Mouse (Mus musculus) hindbrain, postnatal 0 days (tissue): ENCODE results near the gene Pnmal1. TPM values are rescaled to one million over a fixed set of nuclear protein-coding genes. Genes with fewer than 3 reads are reported as not detected.

Source experiments
- ATAC-seq: fragments of 200-750 bp; cut with Nextera tagmentation; 2 replicates; pipeline ENCODE4 v1.8.0; 2017; ENCODE audit warnings: mild to moderate bottlenecking, moderate TSS enrichment, moderate library complexity
- DNase-seq: peaks from one replicate; pipeline ENCODE4 v3.0.0-alpha.2; 2015; ENCODE audit warnings: low spot score
- H3K27ac ChIP-seq: fragments of 300-500 bp; sonication (generic); 2 replicates; pipeline ENCODE4 v1.5.1; 2014; ENCODE audit warnings: mild to moderate bottlenecking
- H3K27me3 ChIP-seq: fragments of 300-500 bp; sonication (generic); 2 replicates; pipeline ENCODE4 v1.6.1; 2014; ENCODE audit warnings: low read length, mixed read lengths; ENCODE audit not compliant: insufficient read depth
- H3K36me3 ChIP-seq: fragments of 300-500 bp; sonication (generic); 2 replicates; pipeline ENCODE4 v1.6.1; 2014; ENCODE audit warnings: low read length, mixed read lengths; ENCODE audit not compliant: insufficient read depth
- H3K4me1 ChIP-seq: fragments of 300-500 bp; sonication (generic); 2 replicates; pipeline ENCODE4 v1.6.1; 2014; ENCODE audit warnings: antibody characterized with exemption, low read length, mixed read lengths; ENCODE audit not compliant: insufficient read depth
- H3K4me2 ChIP-seq: fragments of 300-500 bp; sonication (generic); 2 replicates; pipeline ENCODE4 v1.6.1; 2014; ENCODE audit warnings: low read depth, mild to moderate bottlenecking, low read length, moderate library complexity, mixed read lengths
- H3K4me3 ChIP-seq: fragments of 300-500 bp; sonication (generic); 2 replicates; pipeline ENCODE4 v1.5.1; 2014; ENCODE audit warnings: low read length
- H3K9ac ChIP-seq: fragments of 300-500 bp; sonication (generic); replicated peaks from 2 replicates; pipeline ENCODE4 v1.6.1; 2014; ENCODE audit warnings: mild to moderate bottlenecking, low read length, moderate library complexity, mixed read lengths
- H3K9me3 ChIP-seq: fragments of 300-500 bp; sonication (generic); 2 replicates; pipeline ENCODE4 v1.6.1; 2016; ENCODE audit warnings: low read length, mixed read lengths
- CTCF ChIP-seq: IDR thresholded peaks from 2 replicates; pipeline ENCODE4 v1.5.1; 2016; ENCODE audit warnings: antibody characterized with exemption, control low read depth, low read depth
- WGBS: fragments of 180-500 bp; shearing (Covaris S2); extraction: QIAGEN DNeasy Blood & Tissue Kit; methylation state at CpG from one replicate; pipeline ENCODE4 v1.1.7; 2014; 5-methylcytosine and 5-hydroxymethylcytosine counted together
- polyA plus RNA-seq: library from polyadenylated mRNA; unstranded; fragments of >200 nt; fragmentation: Nextera tagmentation; extraction: Ambion mirVana; gene quantifications from 2 replicates; pipeline ENCODE4 v1.2.1, GENCODE M21; 2015
- total RNA-seq: library from RNA; depleted of rRNA; stranded (reverse); fragments of >200 nt; gene quantifications from 2 replicates; pipeline ENCODE4 v1.2.3, GENCODE M21; 2014; rRNA removed

The Pnmal1 gene
- 22.7 and 24.3 TPM in 2 replicates for total RNA-seq
- 40.9 and 41.2 TPM in 2 replicates for polyA plus RNA-seq

GRCm38 (mm10) chr7:16959539-16960187, at the start of gene Pnmal1:
Pnmal1 (plus strand) TSS chr7:16959679.
- H3K27me3 ChIP-seq: no peaks in the 10 kb centered on the region
- peak within 1 kb of the TSS; percentile 64 for H3K4me2 ChIP-seq
- peak within 1 kb of the TSS; percentile 37 for H3K4me3 ChIP-seq
- no peak for TF ChIP-seq CTCF
- H3K36me3 ChIP-seq: no peaks in the 10 kb centered on the region
- peak within 1 kb of the TSS; percentile 91 for H3K27ac ChIP-seq
- peaks cover 22% of the 10 kb centered on the region for H3K4me1 ChIP-seq
- no peaks in the 10 kb centered on the region for H3K9me3 ChIP-seq
- DNase-seq (peak; percentile 98), ATAC-seq (peak; percentile 93)
- peak within 1 kb of the TSS; percentile 43 for H3K9ac ChIP-seq
- 4% methylated on average over 17 of the region's 17 CpGs for WGBS

GRCm38 (mm10) chr7:16909909-16910308, 49.6 kb upstream of the Pnmal1 start:
- DNase-seq: no peak
- Histone ChIP-seq H3K4me3 (no peak overlapping the region), H3K27me3 (no peaks in the 10 kb centered on the region), H3K9ac (no peak overlapping the region), H3K36me3 (peaks cover 6% of the 10 kb centered on the region), H3K4me2 (no peak overlapping the region), H3K4me1 (no peaks in the 10 kb centered on the region), H3K27ac (no peak overlapping the region), H3K9me3 (no peaks in the 10 kb centered on the region)
- TF ChIP-seq CTCF: no peak
- no peak for ATAC-seq
- 44% methylated on average over 10 of the region's 10 CpGs for WGBS

GRCm38 (mm10) chr7:16911904-16912303, 47.6 kb upstream of the Pnmal1 start:
- Histone ChIP-seq H3K4me3 (no peak overlapping the region), H3K4me1 (no peaks in the 10 kb centered on the region), H3K27ac (no peak overlapping the region), H3K9ac (no peak overlapping the region), H3K9me3 (no peaks in the 10 kb centered on the region), H3K4me2 (no peak overlapping the region), H3K27me3 (no peaks in the 10 kb centered on the region), H3K36me3 (peaks cover 25% of the 10 kb centered on the region)
- 97% methylated on average over 3 of the region's 3 CpGs for WGBS
- ATAC-seq (no peak), DNase-seq (no peak)
- TF ChIP-seq CTCF: no peak

- DNase-seq (no peak), ATAC-seq (no peak)
- Histone ChIP-seq H3K36me3 (peaks cover 29% of the 10 kb centered on the region), H3K27ac (no peak overlapping the region), H3K4me1 (no peaks in the 10 kb centered on the region), H3K27me3 (no peaks in the 10 kb centered on the region), H3K9me3 (no peaks in the 10 kb centered on the region), H3K4me2 (no peak overlapping the region), H3K9ac (no peak overlapping the region), H3K4me3 (no peak overlapping the region)
- WGBS: 59% methylated on average over 6 of the region's 6 CpGs
- no peak for TF ChIP-seq CTCF
Measured at GRCm38 (mm10) chr7:16912360-16912759, 47.1 kb upstream of the Pnmal1 start.

GRCm38 (mm10) chr7:16913806-16914452, 45.5 kb upstream of the Pnmal1 start:
- TF ChIP-seq CTCF: peak; percentile 93
- peak; percentile 65 for ATAC-seq
- Histone ChIP-seq H3K9ac (no peak overlapping the region), H3K27ac (no peak overlapping the region; the same call in 1 of the 2 replicates), H3K36me3 (peaks cover 38% of the 10 kb centered on the region), H3K27me3 (no peaks in the 10 kb centered on the region), H3K4me1 (peaks cover 4% of the 10 kb centered on the region; the same call in 1 of the 2 replicates), H3K9me3 (no peaks in the 10 kb centered on the region), H3K4me2 (no peak overlapping the region), H3K4me3 (no peak overlapping the region)
- 31% methylated on average over 10 of the region's 10 CpGs for WGBS
- peak; percentile 87 for DNase-seq

DNA sequence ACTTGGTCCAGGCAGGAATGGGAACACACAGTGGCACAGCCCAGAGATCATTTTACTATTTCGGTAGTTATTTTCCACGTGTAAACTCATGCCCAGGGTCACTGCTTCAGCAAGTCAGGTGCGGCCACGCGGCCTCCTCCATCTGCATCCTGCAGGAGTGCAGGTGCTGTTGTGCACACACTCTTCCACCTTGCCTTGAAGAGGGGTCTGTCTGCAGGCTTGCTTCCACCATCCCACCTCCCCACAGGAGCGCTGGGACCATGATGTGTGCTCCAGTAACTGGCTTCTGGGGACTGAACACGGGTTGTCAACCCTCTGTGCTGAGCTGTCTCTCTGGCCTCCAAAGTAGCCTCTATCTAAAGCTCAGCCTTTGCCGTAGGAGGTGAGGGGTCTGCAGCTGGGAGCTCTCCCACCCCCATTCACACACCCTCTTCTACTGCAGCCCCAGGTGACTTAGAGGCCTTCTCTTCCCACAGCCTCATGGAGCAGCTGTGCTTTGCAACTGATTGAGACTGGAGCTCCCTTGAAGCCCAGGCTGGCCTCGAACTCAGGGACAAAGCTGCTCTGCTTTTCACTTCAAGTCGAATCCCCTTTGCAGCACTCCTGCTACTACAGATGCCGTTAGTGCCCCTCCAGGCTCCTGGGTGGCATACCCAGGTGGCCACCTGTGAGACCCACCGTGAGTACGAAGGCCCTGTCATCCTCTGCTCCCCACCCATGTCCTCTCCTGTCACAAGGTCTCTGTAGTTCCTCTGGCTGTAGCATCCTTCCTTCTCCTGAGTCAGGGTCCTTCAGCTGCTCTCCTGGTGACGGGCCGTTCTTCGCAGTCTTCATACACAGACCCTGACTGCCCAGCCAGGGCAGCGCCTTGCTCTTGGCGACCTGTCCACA, 44.8 kb upstream of the Pnmal1 start:
- Histone ChIP-seq H3K4me2 (no peak overlapping the region), H3K9ac (no peak overlapping the region), H3K9me3 (no peaks in the 10 kb centered on the region), H3K27me3 (no peaks in the 10 kb centered on the region), H3K36me3 (peaks cover 41% of the 10 kb centered on the region), H3K4me1 (peaks cover 9% of the 10 kb centered on the region; the same call in 1 of the 2 replicates), H3K4me3 (no peak overlapping the region), H3K27ac (peak overlapping the region; percentile 27; the same call in 1 of the 2 replicates)
- DNase-seq (no peak), ATAC-seq (no peak)
- WGBS: 83% methylated on average over 18 of the region's 18 CpGs
- no peak for TF ChIP-seq CTCF
